Mouse (Mus musculus) right cerebral cortex, adult 2 months (tissue): ENCODE results near the gene Slc12a5.

Experiments used
- DNase-seq, 2 experiments: peaks; one replicate each; pipeline ENCODE4 v3.0.0; 2021 to 2022; ENCODE audit warnings: low spot score in 2 of 2

Gene Slc12a5

DNA sequence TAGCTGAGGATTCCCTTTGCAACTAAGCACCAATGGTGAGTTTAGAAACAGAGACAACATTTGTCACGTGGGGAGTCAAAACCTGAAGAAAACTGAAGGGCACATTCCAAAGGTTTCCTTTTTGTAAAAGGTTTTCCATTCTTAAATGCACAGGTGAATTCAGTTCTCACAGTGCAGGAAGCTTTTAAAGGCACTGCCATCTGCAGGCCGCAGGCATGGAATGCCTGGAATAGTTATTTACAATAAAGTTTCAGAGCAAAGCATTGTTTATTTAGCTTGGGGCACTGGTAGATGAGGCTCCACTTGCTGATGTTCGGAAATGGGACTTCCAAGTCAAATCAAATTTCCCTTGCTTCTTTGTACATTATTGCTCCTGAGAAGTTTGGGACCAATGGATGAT is 71.9 kb downstream of the Slc12a5 start:
- DNase-seq: peak in 1 of 2 experiments; percentile 22

DNA sequence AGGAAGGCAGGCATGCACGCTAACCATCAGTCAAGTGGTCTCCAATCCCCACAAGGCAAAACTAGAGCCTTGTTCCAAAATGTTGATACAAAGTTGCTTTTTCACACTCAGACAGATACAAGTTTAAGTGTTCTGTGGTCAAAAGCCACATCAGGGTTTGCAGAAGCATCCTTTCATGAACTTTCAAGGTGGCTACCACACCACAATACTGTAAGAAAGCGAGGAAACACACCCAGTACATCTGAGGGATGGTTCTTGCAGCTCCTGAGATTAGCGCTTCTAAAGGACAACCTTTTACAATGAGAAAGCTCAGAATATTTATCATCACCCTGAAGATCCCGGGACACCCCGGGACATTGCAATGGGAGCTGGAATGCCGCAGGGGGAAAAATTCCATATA is 72.7 kb downstream of the Slc12a5 start:
- DNase-seq: no peak

DNA sequence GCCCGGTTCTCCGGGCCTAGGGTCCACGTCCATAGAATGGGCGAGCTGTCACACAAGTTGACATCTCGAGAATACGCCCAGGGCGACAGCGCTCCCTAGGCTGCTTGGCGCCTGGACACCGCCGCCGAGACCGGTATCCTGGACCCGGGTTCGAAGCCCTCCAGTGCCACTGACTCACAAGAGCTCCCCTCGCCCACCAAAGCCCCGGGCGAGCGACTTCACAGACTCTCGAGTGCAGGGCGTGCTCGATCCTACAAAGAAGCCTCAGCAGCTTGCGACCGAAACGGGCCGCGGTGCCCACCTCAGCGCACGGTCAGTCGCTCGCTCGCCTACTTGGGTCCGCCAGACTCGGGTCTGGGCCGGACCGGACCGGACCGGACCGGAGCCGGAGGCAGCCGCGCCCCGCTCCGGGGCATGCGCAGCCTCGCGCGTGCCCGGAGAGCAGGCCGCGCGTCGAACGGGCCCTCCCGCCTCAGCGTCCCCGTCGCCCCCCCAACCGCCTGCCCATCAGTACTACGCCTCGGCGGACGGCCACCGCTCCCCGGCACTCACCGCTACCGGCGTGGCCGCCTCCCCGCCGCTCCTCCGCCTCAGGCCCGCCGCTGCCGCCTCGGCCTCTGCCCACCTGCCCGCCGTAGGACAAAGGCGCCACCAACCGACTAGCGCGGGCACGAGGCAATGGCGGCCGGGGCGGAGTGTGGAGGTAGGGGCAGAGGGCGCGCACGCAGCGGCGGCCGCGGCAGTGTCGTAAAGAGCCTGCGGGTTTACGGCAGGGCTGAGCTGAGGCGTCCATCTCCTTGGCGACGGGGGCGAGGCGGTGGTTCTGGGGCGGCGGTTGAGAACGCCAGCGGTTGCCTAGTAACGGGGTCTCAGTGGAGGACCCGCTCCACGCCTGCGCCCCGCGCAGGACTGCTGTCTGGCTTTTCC is 73.8 kb downstream of the Slc12a5 start, which contains the start of gene Ncoa5:
Gene Ncoa5 (minus strand): TSS at position 737 of the 927 bp plus-strand sequence.
- DNase-seq: peak; percentile 97 to 98

DNA sequence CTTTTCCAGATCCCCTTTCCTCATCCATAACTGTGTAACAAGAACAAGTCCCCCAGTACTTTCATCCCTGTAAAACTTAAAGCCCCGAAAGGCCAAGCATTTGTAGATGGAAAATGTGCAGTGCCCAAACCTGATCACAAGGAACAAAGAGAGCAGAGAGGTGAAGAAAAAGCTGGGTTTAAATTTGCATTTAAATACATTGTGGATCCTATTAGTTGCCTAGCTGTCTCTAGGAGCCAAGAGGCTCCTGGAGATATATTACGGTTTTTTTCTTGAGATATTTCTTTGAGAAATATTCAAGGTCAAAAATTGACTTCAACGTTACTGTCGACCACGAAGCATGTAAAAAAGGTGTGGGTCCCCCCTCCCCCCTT is 74.4 kb downstream of the Slc12a5 start:
- DNase-seq: no peak

DNA sequence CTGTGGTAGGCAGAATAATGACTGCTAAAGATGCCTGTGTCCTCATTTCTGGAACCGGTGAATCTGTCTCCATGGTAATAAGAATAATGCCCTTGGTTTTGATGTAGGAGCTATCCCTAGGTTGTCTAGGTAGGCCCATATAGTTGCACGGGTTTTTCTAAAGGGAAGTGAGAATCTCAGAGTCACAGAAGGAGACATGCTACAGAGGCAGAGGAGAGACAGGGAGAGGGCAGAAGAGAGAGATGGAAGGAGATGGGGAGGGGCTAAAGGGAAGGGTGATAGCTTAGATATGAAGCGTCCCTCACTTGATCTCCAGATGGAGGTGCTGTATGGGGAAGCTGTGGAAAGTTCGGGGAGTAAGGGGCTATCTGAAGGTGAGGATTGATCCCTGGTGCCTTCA is 76.8 kb downstream of the Slc12a5 start:
- DNase-seq: no peak

DNA sequence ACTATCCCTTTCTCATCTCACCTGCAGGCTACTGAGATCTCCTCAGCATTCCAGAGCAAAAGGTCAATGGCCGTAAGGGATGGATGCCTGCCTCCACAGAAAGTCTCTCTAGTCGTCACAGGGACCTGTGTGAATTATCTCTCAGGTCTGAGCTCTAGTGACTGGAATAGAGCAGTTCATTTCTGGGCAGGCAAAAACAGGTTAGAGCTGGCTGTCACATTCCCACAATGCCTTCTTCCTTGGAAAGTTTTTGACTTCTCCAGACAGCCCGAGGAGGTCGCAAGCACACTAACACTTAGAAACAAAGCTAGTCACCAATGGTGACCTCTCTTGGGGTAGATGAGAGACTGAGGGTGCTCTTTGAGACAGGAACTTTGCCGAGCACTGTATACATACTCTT is 81.5 kb downstream of the Slc12a5 start:
- DNase-seq: no peak

DNA sequence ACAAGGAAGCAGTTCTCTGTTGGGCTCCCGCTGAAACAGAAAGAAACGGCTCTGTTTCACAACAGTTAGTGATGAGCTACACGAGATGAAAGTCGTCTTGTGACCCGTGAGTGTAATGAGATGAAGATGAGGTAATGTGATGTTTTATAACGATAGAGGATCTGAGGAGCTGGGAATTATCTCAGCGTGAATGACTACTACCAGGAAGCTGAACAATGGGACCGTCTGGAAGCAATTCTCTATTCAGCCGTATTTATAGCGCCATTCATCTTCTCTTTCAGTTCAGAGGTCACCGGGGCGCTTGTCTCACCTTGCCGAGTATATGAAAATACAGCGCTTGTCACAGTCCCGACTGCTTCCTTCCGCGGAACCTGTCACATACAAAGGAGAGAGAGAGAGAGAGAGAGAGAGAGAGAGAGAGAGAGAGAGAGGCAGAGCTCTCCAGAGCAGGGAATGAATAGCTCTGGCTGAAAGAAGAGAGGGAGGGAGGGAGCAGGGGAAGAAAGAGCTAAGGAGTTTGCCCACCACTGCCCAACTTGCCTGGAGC is 82.6 kb downstream of the Slc12a5 start:
- peak in 1 of 2 experiments; percentile 25 for DNase-seq

DNA sequence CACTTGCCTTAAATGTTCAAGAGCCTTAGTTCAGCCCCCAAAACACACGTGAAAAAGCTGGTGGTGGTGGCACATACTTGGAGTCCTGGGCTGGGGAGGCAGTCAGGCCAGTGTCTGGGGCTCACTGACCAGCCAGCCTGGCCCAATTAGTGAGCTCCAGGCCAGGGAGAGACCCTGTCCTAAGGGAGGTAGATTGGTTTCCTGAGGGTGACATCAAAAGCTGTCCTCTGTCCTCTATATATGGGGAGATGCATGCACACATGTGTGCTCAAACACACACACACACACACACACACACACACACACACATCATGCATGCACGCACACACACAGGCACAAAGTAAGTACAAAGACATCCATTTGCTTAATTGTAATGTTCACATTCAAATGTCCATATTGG is 83.1 kb downstream of the Slc12a5 start:
- DNase-seq: no peak

DNA sequence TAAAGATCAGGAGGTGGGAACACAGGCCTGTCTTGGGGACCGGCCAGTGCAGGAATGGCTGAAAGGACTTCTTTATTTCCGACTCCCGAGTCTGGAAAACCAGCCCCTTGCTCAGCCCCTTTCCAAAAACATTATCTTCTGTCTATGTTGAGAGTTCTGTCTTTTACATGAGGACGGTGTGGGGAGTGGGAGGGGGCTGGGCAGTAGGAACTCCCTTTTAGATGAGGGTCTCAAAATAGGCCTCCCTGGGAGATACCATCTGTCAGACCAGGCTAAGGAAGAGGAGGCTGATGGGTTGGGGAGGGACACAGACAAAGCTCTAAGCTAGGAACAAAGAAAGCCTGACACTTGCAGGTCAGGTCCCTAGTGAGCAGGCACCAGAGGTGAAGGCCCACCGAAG is 88.4 kb downstream of the Slc12a5 start:
- no peak for DNase-seq
